Mouse (Mus musculus) thymus, postnatal 14 days (tissue): Measurements from ENCODE around the gene Polr1a.

Source experiments
- DNase-seq: peaks from one replicate; pipeline ENCODE4 v3.0.0; 2021

Polr1a gene

DNA sequence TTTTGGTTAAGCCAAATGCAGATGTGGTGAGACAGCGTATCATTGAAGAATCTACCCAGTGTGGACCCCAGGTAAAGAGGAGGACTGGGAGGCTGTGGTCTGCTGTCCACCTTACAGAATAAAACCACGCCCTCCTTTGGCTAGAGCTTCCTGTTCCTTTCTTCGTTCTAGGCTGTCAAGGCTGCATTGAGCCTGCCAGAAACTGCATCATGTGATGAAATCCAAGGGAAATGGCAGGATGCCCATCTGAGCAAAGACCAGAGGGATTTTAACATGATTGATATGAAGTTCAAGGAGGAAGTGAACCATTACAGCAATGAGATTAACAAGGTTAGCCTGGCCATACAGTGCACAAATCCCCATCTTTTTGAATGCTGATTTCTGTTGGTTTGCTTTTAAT is 41.7 kb downstream of the Polr1a start:
- DNase-seq = no peak

DNA sequence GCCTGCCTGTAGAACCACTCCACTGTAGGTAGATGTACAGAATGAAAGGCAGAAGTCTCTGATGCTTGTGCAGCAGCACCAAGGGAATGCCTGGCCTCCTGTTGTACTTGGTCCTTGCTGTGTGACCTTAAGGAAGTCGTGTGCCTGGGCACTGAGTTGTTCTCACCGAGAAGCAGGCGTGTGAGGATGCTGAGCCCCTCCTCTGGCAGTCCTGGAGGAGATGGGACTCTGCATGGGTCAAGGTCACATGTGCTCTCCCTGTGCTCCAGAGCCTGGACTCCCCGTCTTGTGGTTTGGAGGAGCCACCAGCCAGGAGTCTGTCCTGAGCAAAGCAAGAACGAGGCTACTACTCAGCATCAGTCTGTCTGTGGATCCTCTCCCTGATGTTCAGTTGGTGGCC is 42.3 kb downstream of the Polr1a start:
- DNase-seq = no peak

DNA sequence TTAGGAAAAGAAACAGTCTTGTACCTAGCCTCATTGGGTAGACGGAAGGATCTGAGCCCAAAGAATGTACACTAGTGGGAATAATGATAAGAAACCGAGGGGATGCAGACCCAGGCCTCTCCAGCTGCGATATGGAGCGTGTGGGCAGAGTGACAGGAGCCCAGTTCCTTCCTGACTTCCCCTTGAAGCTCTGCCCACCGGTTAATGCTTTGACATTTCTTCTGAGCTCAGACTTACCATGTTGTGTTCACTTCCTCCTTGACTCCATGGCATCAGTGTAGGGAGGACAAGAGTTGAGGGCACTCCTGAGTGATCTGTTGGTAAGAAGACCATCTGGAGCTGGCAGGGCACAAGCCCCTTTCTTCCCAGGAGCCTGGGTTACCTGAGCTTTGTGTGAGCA is 53.3 kb downstream of the Polr1a start:
- no peak for DNase-seq

DNA sequence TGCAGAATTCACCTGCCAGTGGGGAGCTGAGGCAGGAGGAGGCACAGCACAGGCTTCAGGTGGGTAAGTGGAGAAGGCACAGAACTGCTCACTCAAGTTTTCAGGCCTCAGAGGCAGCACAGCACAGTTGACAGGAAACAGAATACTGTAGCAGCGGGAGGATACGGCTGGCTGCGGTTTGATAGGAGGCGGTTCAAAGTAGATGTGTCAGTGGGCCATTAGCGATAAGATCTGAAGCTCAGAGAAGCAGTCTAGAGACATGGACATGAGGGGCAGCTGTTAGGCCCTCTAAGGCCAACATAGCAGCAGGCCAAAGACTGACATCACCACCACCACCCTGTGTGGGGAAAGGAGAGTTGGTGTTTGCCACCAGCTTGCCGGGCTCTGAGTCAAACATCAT is 53.9 kb downstream of the Polr1a start:
- DNase-seq = peak; percentile 35

DNA sequence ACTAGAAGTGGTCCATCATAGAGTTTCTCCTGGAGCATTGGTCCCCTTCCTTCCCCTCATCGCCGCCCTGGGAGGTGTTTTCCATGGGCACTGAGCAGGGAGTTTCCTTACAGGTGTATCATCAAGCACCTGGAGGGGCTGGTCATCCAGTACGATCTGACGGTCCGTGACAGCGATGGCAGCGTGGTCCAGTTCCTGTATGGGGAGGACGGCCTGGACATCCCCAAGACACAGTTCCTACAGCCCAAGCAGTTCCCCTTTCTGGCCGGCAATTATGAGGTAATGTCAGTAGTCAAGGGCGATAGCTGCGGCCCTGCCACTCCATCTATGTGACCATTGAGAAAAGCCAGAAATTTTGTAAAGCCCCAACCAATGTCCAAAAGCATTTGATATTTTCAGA is 54.7 kb downstream of the Polr1a start:
- no peak for DNase-seq

GRCm38 (mm10) chr6:71966683-71967303 is 57.9 kb downstream of the Polr1a start:
- DNase-seq = no peak

GRCm38 (mm10) chr6:71967847-71968246 is 59.0 kb downstream of the Polr1a start:
- DNase-seq = no peak

GRCm38 (mm10) chr6:71969459-71969858 is 60.6 kb downstream of the Polr1a start:
- DNase-seq = no peak

GRCm38 (mm10) chr6:71970154-71970553 is 61.3 kb downstream of the Polr1a start:
- no peak for DNase-seq

DNA sequence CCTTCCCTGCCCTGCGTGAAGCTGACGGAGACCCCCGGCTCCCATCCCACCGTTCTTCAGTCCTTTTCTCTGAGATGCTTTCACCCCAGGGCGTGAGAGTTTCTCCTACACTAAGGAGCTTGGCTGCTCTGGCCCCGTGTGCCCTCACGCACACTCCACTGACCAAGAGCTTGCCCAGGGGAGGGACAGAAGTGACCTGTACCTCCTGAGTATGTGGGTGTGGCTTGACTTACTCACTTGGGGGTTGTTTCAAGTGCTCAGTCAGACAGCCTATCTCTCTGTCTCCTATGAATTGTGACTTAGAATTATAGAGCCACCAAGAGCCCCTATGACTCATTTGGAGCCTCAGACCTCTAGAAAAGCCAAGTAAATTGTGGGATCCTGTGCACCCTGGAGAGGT is 67.7 kb downstream of the Polr1a start:
- no peak for DNase-seq

- peak; percentile 39 for DNase-seq
These were observed 71.3 kb downstream of the Polr1a start for GRCm38 (mm10) chr6:71980165-71980564.

- no peak for DNase-seq
These were observed 71.7 kb downstream of the Polr1a start for GRCm38 (mm10) chr6:71980587-71980986.

DNA sequence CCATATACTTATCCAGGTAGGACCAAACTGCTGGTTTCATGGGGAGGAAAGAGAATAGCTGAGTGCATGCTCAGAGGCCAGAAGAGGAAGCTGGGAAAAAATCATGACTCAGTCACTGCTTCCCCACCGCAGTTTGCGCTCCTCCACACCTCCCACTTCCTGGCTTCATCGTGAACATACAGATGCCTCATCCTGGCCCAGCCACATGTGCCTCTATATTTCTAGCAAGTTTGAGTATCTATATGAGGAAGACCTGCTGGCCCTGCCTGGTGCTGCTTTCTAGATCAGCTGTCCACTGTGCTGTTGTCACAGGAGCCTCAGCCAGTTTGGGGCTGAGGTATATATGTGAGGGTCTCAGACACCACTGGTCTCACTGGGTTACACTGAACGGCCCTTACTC is 72.6 kb downstream of the Polr1a start:
- peak; percentile 23 for DNase-seq

- DNase-seq = no peak
These were observed 77.1 kb downstream of the Polr1a start for GRCm38 (mm10) chr6:71985984-71986383.

DNA sequence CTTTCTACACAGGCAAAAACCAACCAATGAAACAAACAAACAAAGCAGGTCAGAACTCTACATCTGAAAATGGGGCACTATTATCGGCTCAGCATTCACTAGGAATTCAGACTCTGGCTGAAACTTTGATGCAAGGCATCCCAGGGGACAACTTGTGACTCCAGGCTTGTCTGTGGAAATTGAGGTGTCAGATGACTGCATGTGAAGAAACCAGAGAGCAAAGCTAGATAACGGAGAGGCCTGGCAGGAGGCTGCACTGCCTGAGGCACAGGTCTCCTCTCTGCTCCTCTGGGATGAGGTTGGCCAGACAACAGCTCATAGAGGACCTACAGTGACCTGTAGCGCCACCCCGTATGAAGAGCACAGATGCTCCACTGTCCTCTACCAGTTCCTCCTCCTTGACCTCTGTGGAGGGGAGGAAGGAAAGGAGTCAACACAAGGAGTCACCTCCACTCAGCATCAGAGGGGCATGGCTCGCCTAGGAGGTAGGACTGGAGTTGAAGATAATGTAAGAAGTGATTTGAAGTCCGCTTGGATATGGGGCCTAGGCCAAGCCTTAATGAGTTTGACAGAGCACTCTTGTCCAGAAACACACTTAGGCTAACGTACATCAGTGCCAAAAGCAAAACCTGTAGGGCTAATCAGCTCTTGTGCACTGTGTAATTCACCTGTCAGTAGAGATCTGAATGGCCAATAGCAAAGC is 78.8 kb downstream of the Polr1a start:
- DNase-seq = no peak

DNA sequence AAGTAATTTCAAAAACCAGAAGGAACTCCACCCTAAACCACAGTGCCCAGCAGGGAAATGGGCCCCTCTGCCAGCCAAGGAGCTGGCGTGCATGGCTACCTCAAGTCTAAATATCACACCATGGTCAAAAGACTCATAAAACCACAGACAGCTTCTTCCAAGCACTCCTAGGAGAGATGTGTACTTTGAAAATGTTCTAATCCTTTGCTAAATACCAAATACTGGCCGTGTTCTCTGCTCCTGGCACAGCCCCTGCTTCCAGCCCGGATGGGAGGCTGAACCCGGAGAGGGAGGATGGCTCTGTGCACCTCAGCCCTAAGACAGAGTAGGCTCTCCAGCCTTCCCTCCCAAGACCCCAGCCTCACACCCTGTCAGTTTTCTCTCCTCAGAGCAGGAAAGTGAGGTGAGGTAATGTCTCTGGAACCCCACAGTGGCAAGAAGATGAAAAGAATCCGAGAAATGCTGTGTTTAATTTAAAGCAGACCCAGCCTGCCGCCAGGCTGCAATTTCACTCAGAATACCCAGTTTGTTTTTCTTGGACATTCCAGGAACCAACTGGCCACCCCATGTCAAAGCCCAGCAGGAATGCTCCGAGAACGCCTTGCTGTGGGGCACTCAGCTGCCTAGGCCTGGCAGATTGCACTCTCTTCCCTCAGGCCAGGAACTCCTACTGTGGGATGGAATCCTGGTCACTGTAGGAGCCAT is 80.9 kb downstream of the Polr1a start:
- no peak for DNase-seq

GRCm38 (mm10) chr6:71990371-71990837 is 81.6 kb downstream of the Polr1a start:
- DNase-seq = no peak

DNA sequence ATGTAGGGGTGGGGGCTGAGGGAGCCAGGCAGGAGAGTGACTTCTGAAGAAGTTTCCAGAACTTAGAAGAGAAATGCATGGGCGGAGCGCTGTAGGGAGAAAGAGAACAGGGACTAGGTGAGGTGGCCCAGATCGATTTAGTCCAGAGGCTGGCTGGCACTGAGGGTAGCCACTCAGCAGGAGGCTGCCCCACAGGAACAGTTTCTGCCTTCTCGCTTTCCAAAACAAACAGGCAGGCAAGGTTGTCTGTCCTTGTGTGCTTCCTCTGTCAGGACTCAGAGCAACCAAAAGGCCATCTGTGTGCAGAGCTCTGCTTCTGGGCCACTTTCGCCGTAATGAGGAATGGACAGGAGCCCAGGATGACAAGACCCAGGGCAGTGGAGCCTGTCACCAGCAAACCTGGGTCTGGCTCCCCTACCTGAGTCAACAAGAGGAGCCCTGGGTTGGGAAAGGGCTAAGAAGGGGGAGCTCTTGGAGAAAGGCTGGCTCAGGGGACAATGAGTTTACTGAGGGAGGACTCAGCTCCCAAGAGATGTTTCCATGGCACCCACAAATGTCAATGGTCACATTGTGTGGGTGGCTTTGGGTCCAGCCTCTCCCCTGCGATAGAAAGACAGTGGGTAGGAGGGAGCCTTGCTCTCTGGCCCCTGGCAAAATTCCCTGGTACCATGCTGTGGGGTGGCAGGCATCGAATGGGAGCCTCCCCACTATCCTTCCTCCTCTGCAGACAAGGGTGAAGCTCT is 82.5 kb downstream of the Polr1a start:
- DNase-seq = no peak

- no peak for DNase-seq
These were observed 83.1 kb downstream of the Polr1a start for GRCm38 (mm10) chr6:71991933-71992325.

- no peak for DNase-seq
These were observed 85.2 kb downstream of the Polr1a start for GRCm38 (mm10) chr6:71994004-71994403.

GRCm38 (mm10) chr6:71995081-71995480 is 86.2 kb downstream of the Polr1a start:
- DNase-seq = no peak

- DNase-seq = no peak
These were observed 88.4 kb downstream of the Polr1a start for GRCm38 (mm10) chr6:71997215-71997614.

DNA sequence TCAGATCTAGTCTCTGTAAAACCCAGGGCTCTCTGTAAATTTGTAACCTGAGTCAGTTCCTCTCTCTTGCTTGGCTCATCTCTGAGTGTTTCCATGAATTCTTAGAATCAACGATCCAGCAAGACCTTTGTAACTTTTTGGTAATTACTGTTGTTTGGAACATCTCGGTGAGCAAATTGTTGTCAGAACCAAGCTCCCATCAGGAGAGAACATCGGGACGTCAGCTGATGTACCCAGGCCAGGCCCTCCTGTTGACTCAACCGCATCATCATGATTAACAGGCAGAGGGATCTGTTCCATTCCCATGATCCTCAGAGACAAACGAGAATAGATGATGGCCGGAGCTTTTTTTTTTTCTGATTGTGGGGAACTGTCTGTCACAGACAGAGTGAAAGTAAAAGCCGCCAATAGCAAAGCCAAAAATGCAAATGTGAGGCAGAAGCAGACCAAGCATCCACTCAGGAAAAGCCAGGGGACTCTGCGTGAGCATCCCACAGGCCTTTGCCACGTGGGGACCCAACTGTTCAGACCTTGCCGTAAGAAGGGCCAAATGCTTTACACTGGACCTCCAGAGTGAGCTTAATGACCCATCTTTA is 91.2 kb downstream of the Polr1a start:
- DNase-seq = no peak
